Mouse (Mus musculus) midbrain, embryonic 12.5 days (tissue): ENCODE data around the gene Agbl4. TPM values are rescaled to one million over a fixed set of nuclear protein-coding genes. Genes with fewer than 3 reads are reported as not detected.

Experiments used
- ATAC-seq: fragments of 200-750 bp; cut with Nextera tagmentation; 2 replicates; pipeline ENCODE4 v1.8.0; 2017; ENCODE audit warnings: low read depth, moderate TSS enrichment, moderate library complexity; ENCODE audit not compliant: low FRiP score
- H3K27ac ChIP-seq: fragments of 300-500 bp; sonication (generic); replicated peaks from 2 replicates; pipeline ENCODE4 v1.5.1; 2016; ENCODE audit warnings: mild to moderate bottlenecking
- H3K27me3 ChIP-seq: fragments of 300-500 bp; sonication (generic); 2 replicates; pipeline ENCODE4 v1.6.1; 2016; ENCODE audit warnings: mild to moderate bottlenecking
- H3K36me3 ChIP-seq: fragments of 300-500 bp; sonication (generic); 2 replicates; pipeline ENCODE4 v1.6.1; 2016
- H3K4me1 ChIP-seq: fragments of 300-500 bp; sonication (generic); 2 replicates; pipeline ENCODE4 v1.6.1; 2016
- H3K4me2 ChIP-seq: fragments of 300-500 bp; sonication (generic); replicated peaks from 2 replicates; pipeline ENCODE4 v1.6.1; 2016; ENCODE audit warnings: mild to moderate bottlenecking, moderate library complexity
- H3K4me3 ChIP-seq: fragments of 300-500 bp; sonication (generic); 2 replicates; pipeline ENCODE4 v1.5.1; 2016; ENCODE audit warnings: mild to moderate bottlenecking
- H3K9ac ChIP-seq: fragments of 300-500 bp; sonication (generic); replicated peaks from 2 replicates; pipeline ENCODE4 v1.6.1; 2016; ENCODE audit warnings: mild to moderate bottlenecking, moderate library complexity
- H3K9me3 ChIP-seq: fragments of 300-500 bp; sonication (generic); 2 replicates; pipeline ENCODE4 v1.6.1; 2016; ENCODE audit warnings: mild to moderate bottlenecking
- WGBS: fragments of 180-500 bp; shearing (Covaris S2); methylation state at CpG from one replicate; pipeline ENCODE4 v1.1.7; 2016; 5-methylcytosine and 5-hydroxymethylcytosine counted together
- polyA plus RNA-seq: library from polyadenylated mRNA; unstranded; fragments of >200 nt; fragmentation: Nextera tagmentation; extraction: Ambion mirVana; gene quantifications from 2 replicates; pipeline ENCODE4 v1.2.1, GENCODE M21; 2016

Agbl4 gene
- polyA plus RNA-seq, 1 experiment from 2014 or later: 0.89 TPM

DNA sequence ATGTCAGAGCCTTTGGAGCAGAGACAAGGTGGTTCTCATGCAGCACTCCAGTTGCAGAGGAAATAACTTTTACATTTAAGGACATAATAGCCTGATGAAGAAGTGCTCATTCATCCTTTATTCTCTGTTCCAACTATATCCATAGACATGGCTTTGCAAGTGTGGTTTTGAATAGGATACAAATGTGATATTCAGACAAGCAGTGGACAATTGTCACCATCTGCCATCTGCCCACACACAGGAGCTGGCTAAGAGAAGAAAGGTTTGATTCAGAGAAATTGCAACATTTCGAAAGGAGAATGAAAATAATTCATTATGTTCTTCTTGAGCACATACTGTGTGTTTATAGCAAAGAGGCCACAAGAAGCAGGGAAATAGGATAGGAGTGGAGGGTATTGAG, 909.1 kb downstream of the Agbl4 start:
- 76% methylated on average over 1 of the region's 1 CpGs for WGBS
- no peak overlapping the region for H3K4me2 ChIP-seq
- H3K9ac ChIP-seq: no peak overlapping the region
- H3K36me3 ChIP-seq: no peaks in the 10 kb centered on the region
- no peaks in the 10 kb centered on the region for H3K27me3 ChIP-seq
- ATAC-seq: no peak
- H3K27ac ChIP-seq: no peak overlapping the region
- H3K4me3 ChIP-seq: no peak overlapping the region
- H3K9me3 ChIP-seq: no peaks in the 10 kb centered on the region
- H3K4me1 ChIP-seq: 0 out of 2 replicates have a peak, but pooled peaks cover 5% of the 10 kb centered on the region

DNA sequence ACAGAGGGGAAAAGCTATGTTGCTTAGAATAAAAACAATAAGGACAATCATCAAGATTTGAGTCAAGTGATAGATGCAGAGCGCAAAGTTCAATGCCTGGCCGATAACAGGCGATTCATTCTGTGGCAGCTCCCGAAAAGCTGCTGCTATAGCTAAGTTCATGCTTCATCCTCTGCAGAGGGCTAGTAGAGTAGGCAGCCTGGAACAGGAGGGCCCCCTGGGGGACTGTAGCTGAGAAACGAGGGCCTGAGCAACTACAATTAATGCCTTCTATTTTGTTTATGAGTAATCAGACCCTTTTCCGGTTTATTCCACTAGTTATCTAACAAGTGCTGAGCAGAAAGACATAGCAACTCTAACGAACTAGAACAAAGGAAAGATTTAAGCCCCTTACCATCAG, 909.7 kb downstream of the Agbl4 start:
- Histone ChIP-seq H3K9ac (no peak overlapping the region), H3K27me3 (no peaks in the 10 kb centered on the region), H3K4me2 (no peak overlapping the region), H3K36me3 (no peaks in the 10 kb centered on the region), H3K4me3 (no peak overlapping the region), H3K9me3 (no peaks in the 10 kb centered on the region), H3K27ac (no peak overlapping the region), H3K4me1 (0 out of 2 replicates have a peak, but pooled peaks cover 5% of the 10 kb centered on the region)
- WGBS: 62% methylated on average over 7 of the region's 7 CpGs
- ATAC-seq: no peak

DNA sequence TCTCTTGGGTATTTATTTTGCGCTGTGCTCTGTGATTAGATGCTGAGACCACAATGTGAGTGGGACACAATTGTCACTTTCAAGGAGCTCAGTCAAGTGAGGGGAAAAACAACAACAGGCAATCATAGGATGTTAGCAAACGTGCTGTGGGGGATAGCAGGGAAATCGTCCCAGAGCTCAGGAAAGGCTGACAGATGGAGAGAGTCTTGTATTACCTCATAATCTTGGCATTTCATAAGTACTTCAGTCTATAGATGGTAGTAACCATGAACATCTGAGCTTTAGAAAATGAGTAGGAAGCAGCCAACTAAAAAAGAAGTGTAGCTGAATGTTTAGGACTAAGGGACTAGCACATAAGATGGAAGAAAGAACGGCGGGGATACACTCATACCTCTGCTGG, 910.2 kb downstream of the Agbl4 start:
- no peak overlapping the region for H3K4me2 ChIP-seq
- no peaks in the 10 kb centered on the region for H3K27me3 ChIP-seq
- no peak overlapping the region for H3K9ac ChIP-seq
- 67% methylated on average over 5 of the region's 5 CpGs for WGBS
- H3K4me1 ChIP-seq: 0 out of 2 replicates have a peak, but pooled peaks cover 5% of the 10 kb centered on the region
- no peak for ATAC-seq
- no peaks in the 10 kb centered on the region for H3K9me3 ChIP-seq
- no peaks in the 10 kb centered on the region for H3K36me3 ChIP-seq
- H3K27ac ChIP-seq: no peak overlapping the region
- no peak overlapping the region for H3K4me3 ChIP-seq

DNA sequence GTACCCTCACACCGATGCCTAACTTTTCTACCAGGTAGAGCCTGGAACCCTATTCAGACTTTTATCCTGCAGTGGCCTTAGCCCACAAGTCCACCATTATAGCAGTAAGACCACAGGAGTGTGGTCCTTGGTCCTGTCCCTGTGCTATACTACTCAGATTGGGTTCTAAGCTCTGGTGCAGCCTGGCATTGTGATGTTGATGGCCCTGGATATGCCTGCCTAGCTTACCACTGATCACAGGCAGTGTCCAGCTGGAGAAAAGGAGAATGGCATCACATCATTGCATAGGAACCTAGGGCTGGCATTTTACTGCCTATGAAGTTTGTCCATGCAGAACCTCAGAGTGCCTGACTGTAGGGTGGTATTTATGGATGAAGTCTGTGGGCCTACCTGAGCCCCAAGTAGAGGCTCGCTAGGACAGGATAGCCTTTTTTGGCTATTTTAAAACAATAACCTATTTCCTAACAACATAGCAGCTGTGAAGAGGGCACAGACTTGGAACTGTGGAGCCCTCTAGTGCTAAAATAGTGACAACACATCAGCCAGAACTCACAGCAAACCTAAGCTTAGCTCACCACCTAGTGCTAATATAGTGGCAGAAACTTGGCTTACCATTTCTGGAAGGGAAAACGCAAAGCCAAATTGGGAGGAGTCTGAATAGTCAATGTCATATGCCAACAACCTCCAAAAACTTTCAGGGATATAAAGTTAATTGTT, 911.3 kb downstream of the Agbl4 start:
- H3K4me1 ChIP-seq: 0 out of 2 replicates have a peak, but pooled peaks cover 5% of the 10 kb centered on the region
- H3K27ac ChIP-seq: no peak overlapping the region
- no peak for ATAC-seq
- H3K4me2 ChIP-seq: no peak overlapping the region
- 75% methylated on average over 3 of the region's 3 CpGs for WGBS
- no peak overlapping the region for H3K4me3 ChIP-seq
- H3K27me3 ChIP-seq: no peaks in the 10 kb centered on the region
- no peaks in the 10 kb centered on the region for H3K9me3 ChIP-seq
- no peaks in the 10 kb centered on the region for H3K36me3 ChIP-seq
- H3K9ac ChIP-seq: no peak overlapping the region

DNA sequence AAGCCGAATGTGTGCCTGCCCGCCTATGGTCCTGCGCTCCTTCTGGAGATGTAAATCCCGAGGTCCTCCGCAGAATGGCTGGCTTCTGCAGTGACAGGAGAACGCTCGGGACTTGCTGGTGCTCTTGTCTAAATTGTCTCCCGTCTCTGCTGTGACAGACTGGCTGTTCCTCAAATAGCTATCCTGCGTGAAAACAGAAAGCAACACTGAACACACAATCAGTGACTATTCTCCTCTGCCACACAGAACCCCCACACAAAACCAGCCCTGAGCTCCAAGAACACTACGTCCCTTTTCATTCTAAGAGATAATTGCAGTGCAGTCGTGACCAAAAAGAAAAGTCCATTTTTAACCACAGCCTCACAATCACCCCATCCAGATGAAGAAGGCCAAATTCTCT, 929.6 kb downstream of the Agbl4 start:
- H3K4me1 ChIP-seq: no peaks in the 10 kb centered on the region
- no peaks in the 10 kb centered on the region for H3K9me3 ChIP-seq
- no peaks in the 10 kb centered on the region for H3K36me3 ChIP-seq
- H3K27me3 ChIP-seq: no peaks in the 10 kb centered on the region
- no peak for ATAC-seq
- no peak overlapping the region for H3K4me3 ChIP-seq
- 79% methylated on average over 11 of the region's 11 CpGs for WGBS
- no peak overlapping the region for H3K4me2 ChIP-seq
- no peak overlapping the region for H3K9ac ChIP-seq
- no peak overlapping the region for H3K27ac ChIP-seq

DNA sequence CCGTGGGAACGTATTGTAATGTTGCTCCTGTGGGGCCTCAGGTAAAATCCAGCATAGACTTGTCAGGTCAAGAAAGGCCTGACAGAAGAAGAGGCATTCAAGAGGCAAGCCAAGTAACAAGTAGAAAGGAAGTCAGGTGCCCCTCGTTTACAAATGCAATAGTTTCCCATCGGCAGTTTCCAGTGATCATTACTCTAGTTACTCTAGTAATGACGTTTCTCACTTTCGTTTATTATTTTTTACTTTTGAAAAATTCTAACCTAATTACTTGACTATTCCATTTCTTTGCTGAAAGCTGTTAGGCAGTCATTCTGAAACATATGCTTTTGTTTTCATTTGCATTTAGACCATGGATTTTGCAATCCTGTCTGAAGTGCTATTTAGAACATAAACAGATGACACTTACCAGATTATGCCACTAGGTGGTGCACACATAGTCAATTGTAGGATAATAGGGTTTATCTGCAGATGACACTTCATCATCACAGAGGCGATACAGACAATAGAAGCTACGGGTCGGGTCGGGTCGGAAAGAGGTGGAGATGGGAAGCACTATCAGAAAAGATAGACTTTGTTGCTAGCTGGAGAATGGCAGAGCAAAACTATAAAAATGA, 930.4 kb downstream of the Agbl4 start:
- Histone ChIP-seq H3K36me3 (no peaks in the 10 kb centered on the region), H3K4me3 (no peak overlapping the region), H3K4me2 (no peak overlapping the region), H3K4me1 (no peaks in the 10 kb centered on the region), H3K9ac (no peak overlapping the region), H3K27me3 (no peaks in the 10 kb centered on the region), H3K9me3 (no peaks in the 10 kb centered on the region), H3K27ac (no peak overlapping the region)
- WGBS: 72% methylated on average over 11 of the region's 11 CpGs
- 0 out of 2 replicates have a peak, but pooled peaks have one; percentile 43 for ATAC-seq

DNA sequence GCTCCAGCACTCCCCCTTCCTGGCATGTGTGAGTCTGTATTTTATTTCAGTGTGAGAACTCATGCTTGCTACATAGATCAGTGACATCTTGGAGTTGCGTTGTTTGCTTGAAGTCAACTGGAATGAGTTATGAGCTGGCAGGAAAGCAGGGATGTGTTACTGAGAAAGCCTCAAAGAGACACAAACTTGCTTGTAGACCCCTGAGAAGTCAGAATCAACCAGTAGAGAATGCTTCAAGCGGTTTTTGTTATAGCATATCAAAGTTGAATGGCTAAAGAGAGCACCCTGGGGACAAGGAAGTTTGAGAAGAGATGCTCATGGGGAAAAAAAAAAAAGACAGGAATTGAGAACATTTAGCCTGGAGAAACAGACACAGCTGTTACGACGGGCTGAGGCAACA, 932.0 kb downstream of the Agbl4 start:
- Histone ChIP-seq H3K27ac (no peak overlapping the region), H3K9me3 (no peaks in the 10 kb centered on the region), H3K4me2 (no peak overlapping the region), H3K9ac (no peak overlapping the region), H3K4me1 (no peaks in the 10 kb centered on the region), H3K36me3 (no peaks in the 10 kb centered on the region), H3K4me3 (no peak overlapping the region), H3K27me3 (no peaks in the 10 kb centered on the region)
- 72% methylated on average over 4 of the region's 4 CpGs for WGBS
- ATAC-seq: no peak

DNA sequence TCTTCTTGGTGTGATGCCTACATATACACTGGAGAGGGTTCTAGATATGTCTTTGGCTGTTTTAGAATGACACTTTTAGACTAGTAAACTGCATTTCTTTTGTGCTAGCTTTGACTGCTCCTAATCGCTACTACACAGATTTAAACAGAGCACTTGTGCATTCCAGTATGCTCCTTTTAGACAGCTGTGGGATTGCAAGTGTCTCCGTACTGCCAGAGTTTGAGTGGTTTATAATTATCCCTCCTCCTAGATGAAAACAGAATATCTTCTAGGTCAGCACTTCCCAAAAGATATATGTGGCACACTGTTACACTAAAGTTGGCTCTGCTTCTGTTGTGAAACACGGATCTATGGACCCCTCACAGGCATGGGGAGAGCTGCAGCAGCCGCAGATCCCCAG, 935.4 kb downstream of the Agbl4 start:
- no peak for ATAC-seq
- no peaks in the 10 kb centered on the region for H3K36me3 ChIP-seq

DNA sequence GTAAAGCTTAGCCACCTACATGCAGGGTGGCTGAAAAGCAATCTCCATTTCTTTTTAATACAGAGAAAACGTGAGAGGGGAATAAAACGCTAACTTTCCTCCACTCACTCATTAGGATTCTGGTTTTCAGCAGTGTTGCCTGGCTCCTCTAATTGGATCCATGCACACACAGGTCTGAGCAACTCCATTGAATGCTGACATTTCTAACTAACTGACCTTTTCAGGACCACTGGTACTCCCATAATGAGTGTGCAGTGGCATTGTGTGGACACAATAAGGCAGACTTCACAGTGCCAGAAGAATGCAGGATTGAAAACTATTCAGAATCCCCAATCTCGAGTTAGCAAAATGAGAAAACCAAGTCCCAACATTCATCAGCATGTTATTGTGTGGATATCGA, 952.5 kb downstream of the Agbl4 start:
- H3K4me2 ChIP-seq: no peak overlapping the region
- 24% methylated on average over 4 of the region's 4 CpGs for WGBS
- no peak overlapping the region for H3K4me3 ChIP-seq
- no peaks in the 10 kb centered on the region for H3K9me3 ChIP-seq
- no peak overlapping the region for H3K27ac ChIP-seq
- no peaks in the 10 kb centered on the region for H3K36me3 ChIP-seq
- no peak overlapping the region for H3K9ac ChIP-seq
- H3K4me1 ChIP-seq: peaks cover 9% of the 10 kb centered on the region
- ATAC-seq: no peak
- no peaks in the 10 kb centered on the region for H3K27me3 ChIP-seq

More for the DNA sequence above, 935.4 kb downstream of the Agbl4 start:
- Histone ChIP-seq H3K9me3 (no peaks in the 10 kb centered on the region), H3K4me1 (0 out of 2 replicates have a peak, but pooled peaks cover 2% of the 10 kb centered on the region), H3K27me3 (no peaks in the 10 kb centered on the region), H3K27ac (no peak overlapping the region), H3K4me3 (no peak overlapping the region), H3K4me2 (no peak overlapping the region), H3K9ac (no peak overlapping the region)
- WGBS: 88% methylated on average over 4 of the region's 4 CpGs

DNA sequence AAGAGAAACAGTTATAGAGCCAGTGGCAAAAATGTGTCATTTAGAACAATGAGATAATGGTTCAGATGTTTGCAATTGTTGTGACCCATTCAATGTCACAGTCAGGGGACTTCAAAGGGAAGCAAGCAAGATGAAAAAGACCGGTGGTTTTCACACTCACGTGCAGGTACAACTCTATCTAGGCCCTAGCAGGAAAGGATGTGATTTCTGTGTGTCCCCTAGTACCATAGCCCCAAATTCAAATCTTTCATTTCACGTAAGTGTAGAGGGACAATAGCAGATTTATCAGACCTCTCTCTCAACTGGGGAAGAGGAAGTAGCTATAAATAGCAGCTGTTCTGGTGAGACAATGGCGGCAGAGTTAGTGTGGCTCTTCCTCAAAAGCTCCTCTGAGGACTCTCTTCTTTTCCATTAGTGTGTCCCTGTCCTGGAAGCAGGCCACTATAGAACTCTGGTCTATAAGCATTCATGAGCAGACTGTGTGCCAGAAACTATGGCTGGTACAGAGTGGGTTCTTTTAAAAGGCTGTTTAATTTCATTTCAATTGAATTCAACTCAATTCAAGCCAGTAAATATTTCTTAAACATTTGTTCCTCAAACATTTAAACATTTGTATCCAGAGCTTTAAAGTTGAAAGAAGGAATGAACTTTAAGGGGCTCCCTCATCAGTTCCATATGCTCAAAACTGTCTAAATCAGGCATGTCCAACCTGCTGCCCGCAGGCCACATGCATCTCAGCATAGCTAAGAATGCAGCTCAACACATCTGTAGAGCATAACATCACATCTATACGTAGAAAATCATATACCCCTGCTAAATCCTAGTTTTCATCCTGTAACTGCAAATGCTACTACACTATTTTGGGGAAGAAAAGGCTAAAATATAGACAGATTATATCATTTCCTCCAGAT, 953.4 kb downstream of the Agbl4 start:
- no peak overlapping the region for H3K9ac ChIP-seq
- no peaks in the 10 kb centered on the region for H3K36me3 ChIP-seq
- no peak overlapping the region for H3K4me3 ChIP-seq
- H3K4me1 ChIP-seq: peaks cover 9% of the 10 kb centered on the region
- no peak for ATAC-seq
- no peak overlapping the region for H3K27ac ChIP-seq
- WGBS: 59% methylated on average over 6 of the region's 6 CpGs
- no peaks in the 10 kb centered on the region for H3K9me3 ChIP-seq
- H3K4me2 ChIP-seq: no peak overlapping the region
- no peaks in the 10 kb centered on the region for H3K27me3 ChIP-seq

DNA sequence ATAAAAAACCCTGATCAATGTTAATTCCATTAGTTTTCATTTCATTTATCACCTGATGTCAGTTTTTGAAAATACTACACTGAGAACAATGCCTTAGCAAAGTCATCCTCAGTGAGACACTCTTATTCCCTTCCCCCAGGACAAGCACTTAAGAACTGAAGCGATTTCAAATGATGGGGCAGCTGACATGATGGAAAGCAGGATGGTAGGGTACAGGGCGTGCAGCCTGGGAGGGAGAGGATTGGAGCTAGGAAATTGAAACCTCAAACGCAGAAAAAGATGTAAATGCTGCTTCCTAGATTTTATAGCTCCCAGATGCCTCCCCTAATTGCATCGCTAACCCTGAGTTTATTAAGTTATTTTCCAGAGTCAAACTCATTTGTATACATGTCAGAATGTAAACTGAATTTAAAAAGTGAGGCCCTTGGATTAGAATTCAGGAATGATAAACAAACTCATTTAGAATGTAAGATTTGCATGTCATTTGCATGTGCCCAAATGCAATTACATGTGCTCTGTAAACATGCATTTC, 959.2 kb downstream of the Agbl4 start:
- Histone ChIP-seq H3K4me1 (no peaks in the 10 kb centered on the region), H3K27me3 (no peaks in the 10 kb centered on the region), H3K4me3 (no peak overlapping the region), H3K9ac (no peak overlapping the region), H3K36me3 (no peaks in the 10 kb centered on the region), H3K4me2 (no peak overlapping the region), H3K9me3 (no peaks in the 10 kb centered on the region), H3K27ac (no peak overlapping the region)
- no peak for ATAC-seq
- 74% methylated on average over 4 of the region's 4 CpGs for WGBS

DNA sequence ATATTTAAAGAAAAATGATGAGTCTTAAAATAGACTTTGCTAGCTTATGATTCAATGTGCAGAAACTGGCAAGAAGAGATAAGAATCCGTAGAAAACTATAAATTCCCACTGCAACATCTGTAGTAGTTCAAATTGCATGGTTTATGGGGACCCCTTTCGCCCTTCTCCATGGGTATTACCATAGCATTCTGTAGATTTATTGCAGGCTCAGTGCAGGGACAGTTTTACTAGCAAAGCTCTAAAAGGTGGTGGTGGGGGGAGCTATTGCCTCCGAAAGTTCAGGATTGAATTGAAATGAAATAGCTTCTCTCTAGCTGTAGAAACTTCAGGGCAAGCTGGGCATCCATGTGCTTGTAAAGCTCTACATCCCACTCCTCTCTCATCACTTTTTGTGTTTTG, 959.7 kb downstream of the Agbl4 start:
- no peak for ATAC-seq
- no peaks in the 10 kb centered on the region for H3K9me3 ChIP-seq
- H3K27me3 ChIP-seq: no peaks in the 10 kb centered on the region
- H3K4me2 ChIP-seq: no peak overlapping the region
- H3K4me3 ChIP-seq: no peak overlapping the region
- no peaks in the 10 kb centered on the region for H3K36me3 ChIP-seq
- H3K9ac ChIP-seq: no peak overlapping the region
- WGBS: 84% methylated on average over 3 of the region's 3 CpGs
- no peaks in the 10 kb centered on the region for H3K4me1 ChIP-seq
- H3K27ac ChIP-seq: no peak overlapping the region
